Mouse (Mus musculus): Measurements from ENCODE around the gene Cacnb3.
"Not testable (repeated sequence)": the region's sequence is repeated elsewhere in the genome, so short reads cannot be mapped to it uniquely, and the experiment has no call there.

The Cacnb3 gene

GRCm38 (mm10) chr15:98630540-98630939, at the start of gene Cacnb3:
Gene Cacnb3 (plus strand): TSS chr15:98630840.
- no peak for DNase-seq (ENCODE audit: low spot score in 2 of 2)

- no peak for DNase-seq (ENCODE audit: low spot score in 2 of 2)
Measured at GRCm38 (mm10) chr15:98582410-98582809, 48.2 kb upstream of the Cacnb3 start.

GRCm38 (mm10) chr15:98582996-98583395, 47.6 kb upstream of the Cacnb3 start:
- no peak for DNase-seq (ENCODE audit: low spot score in 2 of 2)

GRCm38 (mm10) chr15:98585421-98585820, 45.2 kb upstream of the Cacnb3 start:
- no peak for DNase-seq (ENCODE audit: low spot score in 2 of 2)

GRCm38 (mm10) chr15:98586141-98586540, 44.5 kb upstream of the Cacnb3 start:
- not testable (repeated sequence) for DNase-seq (ENCODE audit: low spot score in 2 of 2)

- no peak for DNase-seq (ENCODE audit: low spot score in 2 of 2)
Measured at GRCm38 (mm10) chr15:98587751-98588150, 42.9 kb upstream of the Cacnb3 start.

- no peak for DNase-seq (ENCODE audit: low spot score in 2 of 2)
Measured at GRCm38 (mm10) chr15:98589640-98590336, 40.9 kb upstream of the Cacnb3 start.

GRCm38 (mm10) chr15:98591396-98591795, 39.2 kb upstream of the Cacnb3 start:
- DNase-seq (ENCODE audit: low spot score in 2 of 2) = no peak

- no peak for DNase-seq (ENCODE audit: low spot score in 2 of 2)
Measured at GRCm38 (mm10) chr15:98594193-98594592, 36.4 kb upstream of the Cacnb3 start.

- DNase-seq (ENCODE audit: low spot score in 2 of 2) = no peak
Measured at GRCm38 (mm10) chr15:98595049-98595448, 35.6 kb upstream of the Cacnb3 start.

GRCm38 (mm10) chr15:98596609-98597008, 34.0 kb upstream of the Cacnb3 start:
- DNase-seq (ENCODE audit: low spot score in 2 of 2) = no peak

GRCm38 (mm10) chr15:98600036-98600709, 30.5 kb upstream of the Cacnb3 start:
- DNase-seq (ENCODE audit: low spot score in 2 of 2) = no peak

GRCm38 (mm10) chr15:98601832-98602190, 28.8 kb upstream of the Cacnb3 start:
- no peak for DNase-seq (ENCODE audit: low spot score in 2 of 2)

GRCm38 (mm10) chr15:98602191-98602881, 28.3 kb upstream of the Cacnb3 start:
- DNase-seq (ENCODE audit: low spot score in 2 of 2) = peak in 1 of 2 experiments; percentile 36

GRCm38 (mm10) chr15:98602921-98603458, 27.6 kb upstream of the Cacnb3 start:
- no peak for DNase-seq (ENCODE audit: low spot score in 2 of 2)

- no peak for DNase-seq (ENCODE audit: low spot score in 2 of 2)
Measured at GRCm38 (mm10) chr15:98604041-98604575, 26.5 kb upstream of the Cacnb3 start.

GRCm38 (mm10) chr15:98606051-98606536, 24.5 kb upstream of the Cacnb3 start:
- DNase-seq (ENCODE audit: low spot score in 2 of 2) = no peak

- no peak for DNase-seq (ENCODE audit: low spot score in 2 of 2)
Measured at GRCm38 (mm10) chr15:98606739-98607138, 23.9 kb upstream of the Cacnb3 start.

GRCm38 (mm10) chr15:98607557-98607956, 23.1 kb upstream of the Cacnb3 start:
- peak in 1 of 2 experiments; percentile 57 for DNase-seq (ENCODE audit: low spot score in 2 of 2)

- peak in 1 of 2 experiments; percentile 42 for DNase-seq (ENCODE audit: low spot score in 2 of 2)
Measured at GRCm38 (mm10) chr15:98608058-98608783, 22.4 kb upstream of the Cacnb3 start.

- DNase-seq (ENCODE audit: low spot score in 2 of 2) = no peak
Measured at GRCm38 (mm10) chr15:98608784-98609250, 21.8 kb upstream of the Cacnb3 start.
